In genomic region chr5:100917252-100917774, GRCm38 (mm10) we compare ENCODE assay signal across 8 mouse cellular contexts.
DNase-seq lines count a peak whose midpoint lies in the region; ATAC-seq lines count a peak whose summit lies in the region.

No protein-coding gene starts in this region.

- no peak overlapping the region for H3K4me2 ChIP-seq in forebrain, embryonic 13.5 days
- H3K4me2 ChIP-seq in forebrain, embryonic 16.5 days (ENCODE audit: low read length): no peak overlapping the region

- WGBS in forebrain, embryonic 13.5 days: 21% methylated on average over 15 of the region's 15 CpGs
- 22% methylated on average over 15 of the region's 15 CpGs for WGBS in forebrain, embryonic 16.5 days

- H3K27me3 ChIP-seq in forebrain, embryonic 13.5 days: peaks cover 14% of the 10 kb centered on the region
- peaks cover 3% of the 10 kb centered on the region; the same call in 1 of the 2 replicates for H3K27me3 ChIP-seq in forebrain, embryonic 16.5 days (replicated peaks; ENCODE audit: control insufficient read depth, insufficient read depth, low read length)

- H3K9me3 ChIP-seq in forebrain, embryonic 13.5 days (replicated peaks): no peaks in the 10 kb centered on the region
- H3K9me3 ChIP-seq in forebrain, embryonic 16.5 days (ENCODE audit: control insufficient read depth, low read length): no peaks in the 10 kb centered on the region

- no peaks in the 10 kb centered on the region for H3K36me3 ChIP-seq in forebrain, embryonic 13.5 days (ENCODE audit: poor library complexity, severe bottlenecking)
- no peaks in the 10 kb centered on the region for H3K36me3 ChIP-seq in forebrain, embryonic 16.5 days (ENCODE audit: control insufficient read depth, insufficient read depth)

- no peak overlapping the region for H3K9ac ChIP-seq in forebrain, embryonic 13.5 days
- no peak overlapping the region for H3K9ac ChIP-seq in forebrain, embryonic 16.5 days (replicated peaks; ENCODE audit: low read depth, low read length)

- H3K4me1 ChIP-seq in forebrain, embryonic 13.5 days: no peaks in the 10 kb centered on the region
- no peaks in the 10 kb centered on the region for H3K4me1 ChIP-seq in forebrain, embryonic 16.5 days (replicated peaks; ENCODE audit: control insufficient read depth, insufficient read depth, low read length)

- ATAC-seq in forebrain, embryonic 13.5 days: peak; percentile 48; the same call in 1 of the 2 replicates
- no peak for ATAC-seq in forebrain, embryonic 16.5 days
- ATAC-seq in megakaryocyte-erythroid progenitor cell, adult 5-6 weeks (replicated peaks; ENCODE audit: low FRiP score, low TSS enrichment, poor library complexity, severe bottlenecking): peak; percentile 81

- DNase-seq in R1 (ENCODE audit: low read depth, low spot score): peak; percentile 74
- peak; percentile 61 to 78 for DNase-seq in cerebellum, postnatal 25 days
- DNase-seq in heart, postnatal 4 days: peak; percentile 84
- peak; percentile 46 to 53 for DNase-seq in layer of hippocampus, postnatal 14 days (ENCODE audit: low spot score in 2 of 2)
- peak; percentile 24 to 57 for DNase-seq in spleen, postnatal 14 days (ENCODE audit: low spot score in 2 of 2)

- no peak overlapping the region for H3K4me3 ChIP-seq in forebrain, embryonic 13.5 days
- H3K4me3 ChIP-seq in forebrain, embryonic 16.5 days (replicated peaks; ENCODE audit: low read length): no peak overlapping the region

- no peak overlapping the region for H3K27ac ChIP-seq in forebrain, embryonic 13.5 days
- H3K27ac ChIP-seq in forebrain, embryonic 16.5 days (ENCODE audit: low read length): no peak overlapping the region
